Mouse (Mus musculus) hindbrain, embryonic 15.5 days (tissue): ENCODE data around the gene Dync2li1. TPM values are rescaled to one million over a fixed set of nuclear protein-coding genes. Genes with fewer than 3 reads are reported as not detected.
A peak's percentile ranks its signal among the peaks of the same experiment; 100 is the strongest.

Experiments used
- ATAC-seq: fragments of 200-750 bp; cut with Nextera tagmentation; 2 replicates; pipeline ENCODE4 v1.8.0; 2017; ENCODE audit warnings: low read depth, moderate number of reproducible peaks, moderate TSS enrichment; ENCODE audit not compliant: low FRiP score
- H3K27ac ChIP-seq: fragments of 300-500 bp; sonication (generic); replicated peaks from 2 replicates; pipeline ENCODE4 v1.5.1; 2015; ENCODE audit warnings: mild to moderate bottlenecking, inconsistent platforms
- H3K27me3 ChIP-seq: fragments of 300-500 bp; sonication (generic); 2 replicates; pipeline ENCODE4 v1.6.1; 2015; ENCODE audit warnings: control low read depth, inconsistent platforms
- H3K36me3 ChIP-seq: fragments of 300-500 bp; sonication (generic); 2 replicates; pipeline ENCODE4 v1.6.1; 2015; ENCODE audit warnings: control low read depth, inconsistent platforms
- H3K4me1 ChIP-seq: fragments of 300-500 bp; sonication (generic); replicated peaks from 2 replicates; pipeline ENCODE4 v1.6.1; 2015; ENCODE audit warnings: control low read depth, inconsistent platforms
- H3K4me2 ChIP-seq: fragments of 300-500 bp; sonication (generic); 2 replicates; pipeline ENCODE4 v1.6.1; 2015; ENCODE audit warnings: moderate library complexity, mild to moderate bottlenecking, inconsistent platforms
- H3K4me3 ChIP-seq: fragments of 300-500 bp; sonication (generic); 2 replicates; pipeline ENCODE4 v1.5.1; 2015; ENCODE audit warnings: mild to moderate bottlenecking, inconsistent platforms
- H3K9ac ChIP-seq: fragments of 300-500 bp; sonication (generic); 2 replicates; pipeline ENCODE4 v1.6.1; 2015; ENCODE audit warnings: inconsistent platforms
- H3K9me3 ChIP-seq: fragments of 300-500 bp; sonication (generic); 2 replicates; pipeline ENCODE4 v1.6.1; 2016; ENCODE audit warnings: control low read depth, inconsistent platforms
- WGBS: fragments of 180-500 bp; shearing (Covaris S2); methylation state at CpG from one replicate; pipeline ENCODE4 v1.1.7; 2015; 5-methylcytosine and 5-hydroxymethylcytosine counted together
- polyA plus RNA-seq: library from polyadenylated mRNA; unstranded; fragments of >200 nt; fragmentation: Nextera tagmentation; extraction: Ambion mirVana; gene quantifications from 2 replicates; pipeline ENCODE4 v1.2.1, GENCODE M21; 2015

The Dync2li1 gene
- polyA plus RNA-seq, 1 experiment from 2014 or later: 36.7 TPM

GRCm38 (mm10) chr17:84675204-84675603 lies 48.9 kb downstream of the Dync2li1 start:
- 83% methylated on average over 4 of the region's 4 CpGs for WGBS
- H3K36me3 ChIP-seq: no peaks in the 10 kb centered on the region
- no peak overlapping the region for H3K4me3 ChIP-seq
- peaks cover 7% of the 10 kb centered on the region; the same call in 1 of the 2 replicates for H3K4me1 ChIP-seq
- H3K4me2 ChIP-seq: peak overlapping the region; percentile 58; the same call in 1 of the 2 replicates
- no peak for ATAC-seq
- H3K27me3 ChIP-seq: peaks cover 6% of the 10 kb centered on the region; the same call in 1 of the 2 replicates
- no peaks in the 10 kb centered on the region for H3K9me3 ChIP-seq
- H3K9ac ChIP-seq: no peak overlapping the region
- no peak overlapping the region for H3K27ac ChIP-seq

GRCm38 (mm10) chr17:84675951-84676366 lies 49.7 kb downstream of the Dync2li1 start, which contains the start of gene Abcg8:
Gene Abcg8 (plus strand): TSS chr17:84676302.
- ATAC-seq: peak; percentile 40; the same call in 1 of the 2 replicates
- peaks cover 7% of the 10 kb centered on the region; the same call in 1 of the 2 replicates for H3K4me1 ChIP-seq
- WGBS: under 1% methylated on average over 24 of the region's 24 CpGs
- peak within 1 kb of the TSS; percentile 14; the same call in 1 of the 2 replicates for H3K9ac ChIP-seq
- peaks cover 6% of the 10 kb centered on the region; the same call in 1 of the 2 replicates for H3K27me3 ChIP-seq
- no peak within 1 kb of the TSS for H3K27ac ChIP-seq
- H3K9me3 ChIP-seq: no peaks in the 10 kb centered on the region
- peak within 1 kb of the TSS; percentile 36 for H3K4me3 ChIP-seq
- H3K4me2 ChIP-seq: peak within 1 kb of the TSS; percentile 58
- H3K36me3 ChIP-seq: no peaks in the 10 kb centered on the region

- no peak overlapping the region for H3K27ac ChIP-seq
- H3K9me3 ChIP-seq: no peaks in the 10 kb centered on the region
- no peak for ATAC-seq
- H3K27me3 ChIP-seq: peaks cover 6% of the 10 kb centered on the region; the same call in 1 of the 2 replicates
- peaks cover 7% of the 10 kb centered on the region; the same call in 1 of the 2 replicates for H3K4me1 ChIP-seq
- H3K4me2 ChIP-seq: no peak overlapping the region
- H3K36me3 ChIP-seq: no peaks in the 10 kb centered on the region
- WGBS: 90% methylated on average over 11 of the region's 11 CpGs
- H3K4me3 ChIP-seq: no peak overlapping the region
- H3K9ac ChIP-seq: no peak overlapping the region
Measured at GRCm38 (mm10) chr17:84677595-84677994, 51.3 kb downstream of the Dync2li1 start.

GRCm38 (mm10) chr17:84681670-84682069 lies 55.4 kb downstream of the Dync2li1 start:
- no peaks in the 10 kb centered on the region for H3K9me3 ChIP-seq
- H3K9ac ChIP-seq: no peak overlapping the region
- H3K4me1 ChIP-seq: no peaks in the 10 kb centered on the region
- 74% methylated on average over 3 of the region's 3 CpGs for WGBS
- H3K4me2 ChIP-seq: no peak overlapping the region
- H3K4me3 ChIP-seq: no peak overlapping the region
- no peak overlapping the region for H3K27ac ChIP-seq
- H3K36me3 ChIP-seq: no peaks in the 10 kb centered on the region
- ATAC-seq: no peak
- H3K27me3 ChIP-seq: no peaks in the 10 kb centered on the region

- ATAC-seq: no peak
- WGBS: 78% methylated on average over 18 of the region's 18 CpGs
- H3K27ac ChIP-seq: no peak within 1 kb of the TSS
- H3K27me3 ChIP-seq: no peaks in the 10 kb centered on the region
- H3K4me3 ChIP-seq: no peak within 1 kb of the TSS
- no peaks in the 10 kb centered on the region for H3K9me3 ChIP-seq
- H3K4me2 ChIP-seq: no peak within 1 kb of the TSS
- H3K4me1 ChIP-seq: no peaks in the 10 kb centered on the region
- H3K36me3 ChIP-seq: no peaks in the 10 kb centered on the region
- H3K9ac ChIP-seq: no peak within 1 kb of the TSS
Measured at GRCm38 (mm10) chr17:84682734-84683717, 56.7 kb downstream of the Dync2li1 start, which contains the start of gene Abcg5. Gene Abcg5 (minus strand): TSS chr17:84683011.

- no peak overlapping the region for H3K27ac ChIP-seq
- H3K4me3 ChIP-seq: no peak overlapping the region
- no peaks in the 10 kb centered on the region for H3K9me3 ChIP-seq
- H3K4me2 ChIP-seq: no peak overlapping the region
- no peak for ATAC-seq
- no peaks in the 10 kb centered on the region for H3K36me3 ChIP-seq
- 45% methylated on average over 6 of the region's 6 CpGs for WGBS
- H3K9ac ChIP-seq: no peak overlapping the region
- no peaks in the 10 kb centered on the region for H3K4me1 ChIP-seq
- no peaks in the 10 kb centered on the region for H3K27me3 ChIP-seq
Measured at GRCm38 (mm10) chr17:84684284-84684683, 58.0 kb downstream of the Dync2li1 start.

- WGBS: 79% methylated on average over 4 of the region's 4 CpGs
- H3K27ac ChIP-seq: no peak overlapping the region
- no peak for ATAC-seq
- H3K4me2 ChIP-seq: no peak overlapping the region
- no peaks in the 10 kb centered on the region for H3K4me1 ChIP-seq
- no peaks in the 10 kb centered on the region for H3K36me3 ChIP-seq
- H3K9ac ChIP-seq: no peak overlapping the region
- H3K4me3 ChIP-seq: no peak overlapping the region
- H3K27me3 ChIP-seq: no peaks in the 10 kb centered on the region
- H3K9me3 ChIP-seq: no peaks in the 10 kb centered on the region
Measured at GRCm38 (mm10) chr17:84685286-84685685, 59.0 kb downstream of the Dync2li1 start.

GRCm38 (mm10) chr17:84687994-84688393 lies 61.7 kb downstream of the Dync2li1 start:
- 63% methylated on average over 5 of the region's 5 CpGs for WGBS

GRCm38 (mm10) chr17:84688834-84689233 lies 62.5 kb downstream of the Dync2li1 start:
- 91% methylated on average over 11 of the region's 11 CpGs for whole genome bisulfite sequencing
- no peak for ATAC-seq

More at GRCm38 (mm10) chr17:84687994-84688393, 61.7 kb downstream of the Dync2li1 start:
- Histone ChIP-seq H3K4me1 (no peaks in the 10 kb centered on the region), H3K4me3 (no peak overlapping the region), H3K27me3 (no peaks in the 10 kb centered on the region), H3K36me3 (no peaks in the 10 kb centered on the region), H3K4me2 (no peak overlapping the region), H3K9me3 (no peaks in the 10 kb centered on the region), H3K27ac (no peak overlapping the region), H3K9ac (no peak overlapping the region)
- ATAC-seq: no peak

GRCm38 (mm10) chr17:84689316-84689715 lies 63.0 kb downstream of the Dync2li1 start:
- 95% methylated on average over 5 of the region's 5 CpGs for WGBS
- Histone ChIP-seq H3K4me1 (no peaks in the 10 kb centered on the region), H3K9ac (no peak overlapping the region), H3K9me3 (no peaks in the 10 kb centered on the region), H3K27ac (no peak overlapping the region), H3K4me3 (no peak overlapping the region), H3K27me3 (no peaks in the 10 kb centered on the region), H3K4me2 (no peak overlapping the region), H3K36me3 (no peaks in the 10 kb centered on the region)
- no peak for ATAC-seq

More at GRCm38 (mm10) chr17:84688834-84689233, 62.5 kb downstream of the Dync2li1 start:
- no peak overlapping the region for H3K4me2 ChIP-seq
- H3K36me3 ChIP-seq: no peaks in the 10 kb centered on the region
- no peaks in the 10 kb centered on the region for H3K27me3 ChIP-seq
- no peak overlapping the region for H3K27ac ChIP-seq
- H3K4me1 ChIP-seq: no peaks in the 10 kb centered on the region
- no peak overlapping the region for H3K4me3 ChIP-seq
- H3K9me3 ChIP-seq: no peaks in the 10 kb centered on the region
- no peak overlapping the region for H3K9ac ChIP-seq

GRCm38 (mm10) chr17:84690111-84690510 lies 63.8 kb downstream of the Dync2li1 start:
- H3K36me3 ChIP-seq: no peaks in the 10 kb centered on the region
- no peaks in the 10 kb centered on the region for H3K27me3 ChIP-seq
- ATAC-seq: no peak
- H3K4me1 ChIP-seq: no peaks in the 10 kb centered on the region
- WGBS: 84% methylated on average over 5 of the region's 5 CpGs
- no peak overlapping the region for H3K9ac ChIP-seq
- no peak overlapping the region for H3K27ac ChIP-seq
- H3K4me3 ChIP-seq: no peak overlapping the region
- H3K4me2 ChIP-seq: no peak overlapping the region
- no peaks in the 10 kb centered on the region for H3K9me3 ChIP-seq

- H3K4me1 ChIP-seq: no peaks in the 10 kb centered on the region
- H3K9me3 ChIP-seq: no peaks in the 10 kb centered on the region
- ATAC-seq: no peak
- no peak overlapping the region for H3K4me3 ChIP-seq
- H3K27me3 ChIP-seq: 0 out of 2 replicates have a peak, but pooled peaks cover 5% of the 10 kb centered on the region
- no peak overlapping the region for H3K9ac ChIP-seq
- H3K27ac ChIP-seq: no peak overlapping the region
- H3K36me3 ChIP-seq: no peaks in the 10 kb centered on the region
- WGBS: 79% methylated on average over 2 of the region's 2 CpGs
- H3K4me2 ChIP-seq: no peak overlapping the region
Measured at GRCm38 (mm10) chr17:84693741-84694140, 67.4 kb downstream of the Dync2li1 start.
